Mouse (Mus musculus) forebrain, embryonic 13.5 days (tissue): Measurements from ENCODE around the gene Olfr1368. TPM values are rescaled to one million over a fixed set of nuclear protein-coding genes. Genes with fewer than 3 reads are reported as not detected.
A peak's percentile ranks its signal among the peaks of the same experiment; 100 is the strongest.

ENCODE experiments used
- ATAC-seq: fragments of 200-750 bp; cut with Nextera tagmentation; 2 replicates; pipeline ENCODE4 v1.8.0; 2017
- H3K27ac ChIP-seq: fragments of 300-500 bp; sonication (generic); 2 replicates; pipeline ENCODE4 v1.5.1; 2015; ENCODE audit warnings: inconsistent platforms, mild to moderate bottlenecking, moderate library complexity
- H3K27me3 ChIP-seq: fragments of 300-500 bp; sonication (generic); 2 replicates; pipeline ENCODE4 v1.6.1; 2015; ENCODE audit warnings: mild to moderate bottlenecking, inconsistent platforms
- H3K36me3 ChIP-seq: fragments of 300-500 bp; sonication (generic); 2 replicates; pipeline ENCODE4 v1.6.1; 2015; ENCODE audit warnings: mild to moderate bottlenecking, inconsistent platforms; ENCODE audit not compliant: poor library complexity, severe bottlenecking
- H3K4me1 ChIP-seq: fragments of 300-500 bp; sonication (generic); 2 replicates; pipeline ENCODE4 v1.6.1; 2015; ENCODE audit warnings: inconsistent platforms
- H3K4me2 ChIP-seq: fragments of 300-500 bp; sonication (generic); 2 replicates; pipeline ENCODE4 v1.6.1; 2015; ENCODE audit warnings: inconsistent platforms, mild to moderate bottlenecking, moderate library complexity
- H3K4me3 ChIP-seq: fragments of 300-500 bp; sonication (generic); 2 replicates; pipeline ENCODE4 v1.5.1; 2015; ENCODE audit warnings: mild to moderate bottlenecking, inconsistent platforms
- H3K9ac ChIP-seq: fragments of 300-500 bp; sonication (generic); 2 replicates; pipeline ENCODE4 v1.6.1; 2015; ENCODE audit warnings: mild to moderate bottlenecking, inconsistent platforms
- H3K9me3 ChIP-seq: fragments of 300-500 bp; sonication (generic); replicated peaks from 2 replicates; pipeline ENCODE4 v1.6.1; 2016; ENCODE audit warnings: inconsistent platforms
- WGBS: fragments of 180-500 bp; shearing (Covaris S2); methylation state at CpG from one replicate; pipeline ENCODE4 v1.1.7; 2015; 5-methylcytosine and 5-hydroxymethylcytosine counted together
- polyA plus RNA-seq: library from polyadenylated mRNA; unstranded; fragments of >200 nt; fragmentation: Nextera tagmentation; extraction: Ambion mirVana; gene quantifications from 2 replicates; pipeline ENCODE4 v1.2.1, GENCODE M21; 2015

Olfr1368 gene
- not detected in 2 replicates for polyA plus RNA-seq

GRCm38 (mm10) chr13:21145767-21146166, at the start of gene Olfr1368:
Gene Olfr1368 (minus strand): TSS chr13:21145867.
- Histone ChIP-seq H3K4me1 (no peaks in the 10 kb centered on the region), H3K9ac (no peak within 1 kb of the TSS), H3K9me3 (no peaks in the 10 kb centered on the region), H3K27me3 (no peaks in the 10 kb centered on the region), H3K4me3 (no peak within 1 kb of the TSS), H3K4me2 (no peak within 1 kb of the TSS), H3K27ac (no peak within 1 kb of the TSS), H3K36me3 (no peaks in the 10 kb centered on the region)
- no peak for ATAC-seq
- 84% methylated on average over 4 of the region's 4 CpGs for WGBS

- Histone ChIP-seq H3K27ac (no peak overlapping the region), H3K9me3 (no peaks in the 10 kb centered on the region), H3K4me3 (no peak overlapping the region), H3K9ac (no peak overlapping the region), H3K4me1 (peaks cover 33% of the 10 kb centered on the region), H3K4me2 (no peak overlapping the region), H3K27me3 (no peaks in the 10 kb centered on the region), H3K36me3 (peaks cover 88% of the 10 kb centered on the region)
- ATAC-seq, result no peak
- 89% methylated on average over 4 of the region's 4 CpGs for WGBS
Measured at GRCm38 (mm10) chr13:21185521-21185920, 39.9 kb upstream of the Olfr1368 start.

- no peak overlapping the region for H3K4me3 ChIP-seq
- no peak overlapping the region for H3K4me2 ChIP-seq
- peaks cover 39% of the 10 kb centered on the region for H3K4me1 ChIP-seq
- no peaks in the 10 kb centered on the region for H3K27me3 ChIP-seq
- ATAC-seq, result no peak
- peaks cover 69% of the 10 kb centered on the region for H3K36me3 ChIP-seq
- no peak overlapping the region for H3K27ac ChIP-seq
- H3K9ac ChIP-seq, result no peak overlapping the region
- 94% methylated on average over 7 of the region's 7 CpGs for WGBS
- H3K9me3 ChIP-seq, result no peaks in the 10 kb centered on the region
Measured at GRCm38 (mm10) chr13:21183661-21184060, 38.0 kb upstream of the Olfr1368 start.

- Histone ChIP-seq H3K36me3 (peaks cover 63% of the 10 kb centered on the region), H3K4me2 (no peak overlapping the region), H3K27me3 (no peaks in the 10 kb centered on the region), H3K4me1 (peaks cover 39% of the 10 kb centered on the region), H3K27ac (no peak overlapping the region), H3K4me3 (no peak overlapping the region), H3K9ac (no peak overlapping the region), H3K9me3 (no peaks in the 10 kb centered on the region)
- 93% methylated on average over 6 of the region's 6 CpGs for WGBS
- no peak for ATAC-seq
Measured at GRCm38 (mm10) chr13:21183066-21183465, 37.4 kb upstream of the Olfr1368 start.

GRCm38 (mm10) chr13:21181996-21182395, 36.3 kb upstream of the Olfr1368 start:
- ATAC-seq, result no peak
- Histone ChIP-seq H3K9ac (peak overlapping the region; percentile 96), H3K4me3 (peak overlapping the region; percentile 99), H3K36me3 (peaks cover 53% of the 10 kb centered on the region), H3K4me2 (peak overlapping the region; percentile 73), H3K27me3 (no peaks in the 10 kb centered on the region), H3K4me1 (peaks cover 39% of the 10 kb centered on the region), H3K27ac (no peak overlapping the region), H3K9me3 (no peaks in the 10 kb centered on the region)
- WGBS, result 71% methylated on average over 7 of the region's 7 CpGs

GRCm38 (mm10) chr13:21180551-21181530, 35.2 kb upstream of the Olfr1368 start:
- peak overlapping the region; percentile 96 for H3K9ac ChIP-seq
- peaks cover 39% of the 10 kb centered on the region for H3K4me1 ChIP-seq
- peaks cover 41% of the 10 kb centered on the region for H3K36me3 ChIP-seq
- H3K4me2 ChIP-seq, result peak overlapping the region; percentile 73
- H3K27ac ChIP-seq, result peak overlapping the region; percentile 96
- H3K9me3 ChIP-seq, result no peaks in the 10 kb centered on the region
- peak; percentile 44 for ATAC-seq
- no peaks in the 10 kb centered on the region for H3K27me3 ChIP-seq
- under 1% methylated on average over 71 of the region's 71 CpGs for WGBS
- peak overlapping the region; percentile 99 for H3K4me3 ChIP-seq

GRCm38 (mm10) chr13:21179724-21180550, 34.3 kb upstream of the Olfr1368 start:
- H3K36me3 ChIP-seq, result peaks cover 32% of the 10 kb centered on the region
- H3K4me1 ChIP-seq, result peaks cover 32% of the 10 kb centered on the region
- H3K4me2 ChIP-seq, result peak overlapping the region; percentile 73
- H3K27me3 ChIP-seq, result no peaks in the 10 kb centered on the region
- H3K9me3 ChIP-seq, result no peaks in the 10 kb centered on the region
- peak overlapping the region; percentile 96 for H3K27ac ChIP-seq
- H3K4me3 ChIP-seq, result peak overlapping the region; percentile 99
- whole genome bisulfite sequencing, result under 1% methylated on average over 75 of the region's 80 CpGs
- peak overlapping the region; percentile 96 for H3K9ac ChIP-seq
- ATAC-seq, result peak; percentile 97

- peak; percentile 52 for ATAC-seq
- Histone ChIP-seq H3K27me3 (no peaks in the 10 kb centered on the region), H3K4me1 (peaks cover 30% of the 10 kb centered on the region), H3K4me3 (peak within 1 kb of the TSS; percentile 99), H3K4me2 (peak within 1 kb of the TSS; percentile 73), H3K27ac (peak within 1 kb of the TSS; percentile 96), H3K36me3 (peaks cover 26% of the 10 kb centered on the region), H3K9ac (peak within 1 kb of the TSS; percentile 96), H3K9me3 (no peaks in the 10 kb centered on the region)
- WGBS, result under 1% methylated on average over 15 of the region's 15 CpGs
Measured at GRCm38 (mm10) chr13:21179367-21179723, 33.7 kb upstream of the Olfr1368 start, which contains the start of gene Trim27. Gene Trim27 (plus strand): TSS chr13:21179445.

GRCm38 (mm10) chr13:21178364-21178763, 32.7 kb upstream of the Olfr1368 start:
- Histone ChIP-seq H3K36me3 (peaks cover 16% of the 10 kb centered on the region), H3K27me3 (no peaks in the 10 kb centered on the region), H3K4me3 (peak overlapping the region; percentile 99; the same call in 1 of the 2 replicates), H3K4me1 (peaks cover 31% of the 10 kb centered on the region), H3K9ac (no peak overlapping the region), H3K9me3 (no peaks in the 10 kb centered on the region), H3K4me2 (0 out of 2 replicates have a peak overlapping the region, but pooled peaks have one; percentile 73), H3K27ac (no peak overlapping the region)
- 84% methylated on average over 5 of the region's 5 CpGs for WGBS
- no peak for ATAC-seq

GRCm38 (mm10) chr13:21177657-21178056, 32.0 kb upstream of the Olfr1368 start:
- no peaks in the 10 kb centered on the region for H3K27me3 ChIP-seq
- no peak for ATAC-seq
- H3K9ac ChIP-seq, result no peak overlapping the region
- no peak overlapping the region for H3K27ac ChIP-seq
- no peak overlapping the region for H3K4me2 ChIP-seq
- peaks cover 9% of the 10 kb centered on the region for H3K36me3 ChIP-seq
- 71% methylated on average over 5 of the region's 5 CpGs for WGBS
- no peaks in the 10 kb centered on the region for H3K9me3 ChIP-seq
- no peak overlapping the region for H3K4me3 ChIP-seq
- H3K4me1 ChIP-seq, result peaks cover 30% of the 10 kb centered on the region

GRCm38 (mm10) chr13:21176733-21177132, 31.1 kb upstream of the Olfr1368 start:
- no peak overlapping the region for H3K9ac ChIP-seq
- no peak for ATAC-seq
- H3K27me3 ChIP-seq, result no peaks in the 10 kb centered on the region
- H3K4me1 ChIP-seq, result peaks cover 24% of the 10 kb centered on the region
- H3K4me2 ChIP-seq, result no peak overlapping the region
- H3K9me3 ChIP-seq, result no peaks in the 10 kb centered on the region
- H3K27ac ChIP-seq, result no peak overlapping the region
- WGBS, result 62% methylated on average over 11 of the region's 11 CpGs
- 0 out of 2 replicates have a peak, but pooled peaks cover under 1% of the 10 kb centered on the region for H3K36me3 ChIP-seq
- no peak overlapping the region for H3K4me3 ChIP-seq

GRCm38 (mm10) chr13:21173072-21173471, 27.4 kb upstream of the Olfr1368 start:
- Histone ChIP-seq H3K4me2 (peak overlapping the region; percentile 86), H3K27ac (no peak overlapping the region), H3K9me3 (no peaks in the 10 kb centered on the region), H3K4me3 (peak overlapping the region; percentile 63), H3K27me3 (no peaks in the 10 kb centered on the region), H3K36me3 (no peaks in the 10 kb centered on the region), H3K9ac (peak overlapping the region; percentile 51), H3K4me1 (peaks cover 19% of the 10 kb centered on the region)
- WGBS, result 1% methylated on average over 11 of the region's 11 CpGs
- no peak; the same call in 1 of the 2 replicates for ATAC-seq
